In the genomic region with DNA sequence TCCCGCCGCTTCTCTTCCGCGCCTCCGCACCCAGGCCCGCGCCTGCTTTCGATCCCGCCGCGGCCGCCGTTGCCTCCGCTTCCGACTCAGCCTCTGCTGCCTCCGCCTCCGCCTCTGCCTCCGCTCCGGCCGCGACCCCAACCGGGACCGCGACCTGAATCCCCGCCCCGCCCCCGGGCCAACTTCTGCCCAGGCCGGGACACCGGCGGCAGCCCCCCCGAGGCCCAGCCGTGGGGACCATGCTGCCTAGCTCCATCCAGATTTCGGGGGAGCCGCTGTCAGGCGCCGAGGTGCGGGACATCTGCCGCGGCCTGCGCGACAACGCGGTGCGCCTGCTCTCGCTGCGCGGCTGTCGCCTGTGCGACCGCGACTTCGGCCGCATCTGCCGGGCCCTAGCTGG, we compare ENCODE assay signal across 8 mouse cellular contexts. TPM values are rescaled to one million over a fixed set of nuclear protein-coding genes. Genes with fewer than 3 reads are reported as not detected.
DNase-seq lines count a peak whose midpoint lies in the region; ATAC-seq and TF ChIP-seq lines count a peak whose summit lies in the region.

No protein-coding gene starts in this region.

- peak overlapping the region; percentile 48 for H3K9ac ChIP-seq in lung, embryonic 14.5 days
- peak overlapping the region; percentile 52 for H3K9ac ChIP-seq in intestine, embryonic 14.5 days (ENCODE audit: low read length)

- H3K27me3 ChIP-seq in erythroblast, embryonic 14.5 days (ENCODE audit: control insufficient read depth), result peaks cover 37% of the 10 kb centered on the region
- H3K27me3 ChIP-seq in lung, embryonic 14.5 days (ENCODE audit: insufficient read depth, low read length), result peaks cover 18% of the 10 kb centered on the region
- H3K27me3 ChIP-seq in intestine, embryonic 14.5 days (replicated peaks; ENCODE audit: control insufficient read depth, insufficient read depth, low read length), result peaks cover 17% of the 10 kb centered on the region
- no peaks in the 10 kb centered on the region for H3K27me3 ChIP-seq in myocyte (ENCODE audit: control insufficient read depth, insufficient read depth, insufficient read length)

- H3K36me3 ChIP-seq in erythroblast, embryonic 14.5 days (ENCODE audit: control insufficient read depth), result peaks cover 59% of the 10 kb centered on the region
- peaks cover 56% of the 10 kb centered on the region for H3K36me3 ChIP-seq in lung, embryonic 14.5 days (ENCODE audit: insufficient read depth)
- peaks cover 46% of the 10 kb centered on the region for H3K36me3 ChIP-seq in intestine, embryonic 14.5 days (ENCODE audit: control insufficient read depth, insufficient read depth, low read length)
- H3K36me3 ChIP-seq in myocyte (ENCODE audit: control insufficient read depth, insufficient read depth), result no peaks in the 10 kb centered on the region

- peak overlapping the region; percentile 100 for H3K4me2 ChIP-seq in lung, embryonic 14.5 days
- H3K4me2 ChIP-seq in intestine, embryonic 14.5 days (ENCODE audit: low read length), result peak overlapping the region; percentile 98
- H3K4me2 ChIP-seq in myocyte (ENCODE audit: low read depth), result peak overlapping the region; percentile 60

- no peak for TF ChIP-seq POLR2A in myocyte (IDR thresholded peaks at IDR 0.05; ENCODE audit: insufficient read length, low read depth)

- no peak for TF ChIP-seq CTCF in lung, embryonic 14.5 days (IDR thresholded peaks at IDR 0.05; ENCODE audit: low read depth)

- H3K9me3 ChIP-seq in erythroblast, embryonic 14.5 days (ENCODE audit: control insufficient read depth, low read length), result no peaks in the 10 kb centered on the region; the same call in 1 of the 2 replicates
- H3K9me3 ChIP-seq in lung, embryonic 14.5 days (ENCODE audit: low read depth, low read length), result 0 out of 2 replicates have a peak, but pooled peaks cover 3% of the 10 kb centered on the region
- H3K9me3 ChIP-seq in intestine, embryonic 14.5 days (ENCODE audit: control insufficient read depth, low read length), result no peaks in the 10 kb centered on the region

- peak; percentile 34 for DNase-seq in lung, embryonic 14.5 days
- DNase-seq in lung, postnatal 10 days, result no peak
- DNase-seq in cerebellum, adult 9-11 months, result peak; percentile 64
- DNase-seq in intestine, embryonic 14.5 days (ENCODE audit: low spot score), result no peak
- DNase-seq in Muller cell, postnatal 12 days (ENCODE audit: inconsistent ontology term), result no peak

- peak overlapping the region; percentile 58 for H3K4me3 ChIP-seq in erythroblast, embryonic 14.5 days (replicated peaks)
- H3K4me3 ChIP-seq in lung, embryonic 14.5 days (ENCODE audit: low read depth, low read length), result peak overlapping the region; percentile 65
- peak overlapping the region; percentile 64 for H3K4me3 ChIP-seq in intestine, embryonic 14.5 days (ENCODE audit: low read depth, low read length)
- peak overlapping the region; percentile 28 for H3K4me3 ChIP-seq in myocyte

- H3K79me2 ChIP-seq in myocyte (ENCODE audit: control insufficient read depth, insufficient read depth), result peaks cover 5% of the 10 kb centered on the region

- no peak overlapping the region for H3K27ac ChIP-seq in lung, embryonic 14.5 days (ENCODE audit: low read depth)
- no peak overlapping the region for H3K27ac ChIP-seq in intestine, embryonic 14.5 days (ENCODE audit: low read depth)

- peaks cover 32% of the 10 kb centered on the region for H3K4me1 ChIP-seq in erythroblast, embryonic 14.5 days (ENCODE audit: control insufficient read depth)
- H3K4me1 ChIP-seq in lung, embryonic 14.5 days (ENCODE audit: insufficient read depth), result no peaks in the 10 kb centered on the region
- H3K4me1 ChIP-seq in intestine, embryonic 14.5 days (replicated peaks; ENCODE audit: control insufficient read depth, insufficient read depth, low read length), result peaks cover 7% of the 10 kb centered on the region; the same call in 1 of the 2 replicates

- WGBS in lung, embryonic 14.5 days, result under 1% methylated on average over 52 of the region's 54 CpGs
- under 1% methylated on average over 41 of the region's 54 CpGs for WGBS in intestine, embryonic 14.5 days

- no peak for ATAC-seq in erythroblast, adult 5-6 weeks (replicated peaks; ENCODE audit: low FRiP score, poor library complexity, severe bottlenecking)
- ATAC-seq in lung, embryonic 14.5 days (ENCODE audit: insufficient read depth), result peak; percentile 17
- peak; percentile 20 for ATAC-seq in intestine, embryonic 14.5 days (replicated peaks; ENCODE audit: low FRiP score, low TSS enrichment, low read depth)

- H3ac ChIP-seq in myocyte (ENCODE audit: control insufficient read depth, insufficient read length), result peak overlapping the region; percentile 55

TF ChIP-seq in myocyte, 11 proteins besides CTCF, POLR2A, EP300 and RAD21:
- TF ChIP-seq USF1 (IDR thresholded peaks at IDR 0.05; ENCODE audit: low read depth) (no peak), E2F4 (IDR thresholded peaks at IDR 0.05; ENCODE audit: insufficient read depth) (no peak), TCF3 (IDR thresholded peaks at IDR 0.05; ENCODE audit: insufficient read length, low read depth) (no peak), REST (IDR thresholded peaks at IDR 0.05; ENCODE audit: insufficient read depth, insufficient read length) (no peak), MYOD1 (IDR thresholded peaks at IDR 0.05; ENCODE audit: control insufficient read depth in 1 of 3, insufficient read length in 2 of 3, low read depth in 2 of 3) (peak in 2 of 3 experiments; percentile 7 to 33), CEBPB (IDR thresholded peaks at IDR 0.05; ENCODE audit: insufficient read depth, poor library complexity, severe bottlenecking) (no peak)

RNA-seq across cellular contexts. Expression of gene Lrrc73, which starts 0.8 kb away (rescaled TPM):
- 0.15 and 0.27 TPM in 2 replicates for polyA plus RNA-seq in erythroblast, embryonic 14.5 days (2012)
- 0.42 TPM in 1 of 2 replicates, not detected in the other for total RNA-seq in erythroblast, adult 5-6 weeks (2015; ENCODE audit: low replicate concordance)
- total RNA-seq in erythroblast, adult 5-6 weeks (2017; ENCODE audit: low replicate concordance), result 0.42 and 1.4 TPM in 2 replicates
- 0.54 and 0.76 TPM in 2 replicates for polyA plus RNA-seq in lung, embryonic 14.5 days (2014; fragmentation: Nextera tagmentation; extraction: Ambion mirVana)
- 0.55 and 0.65 TPM in 2 replicates for polyA plus RNA-seq in intestine, embryonic 14.5 days (2014; fragmentation: Nextera tagmentation; extraction: Ambion mirVana)
- polyA plus RNA-seq in myocyte (2012; fragmentation: generic; extraction: Trizol), result 2.0 TPM

RNA-seq across cellular contexts. Expression of gene Yipf3, which starts 6.2 kb away (rescaled TPM):
- polyA plus RNA-seq in erythroblast, embryonic 14.5 days (2012), result 8.0 and 13.3 TPM in 2 replicates
- 15.4 and 42.8 TPM in 2 replicates for total RNA-seq in erythroblast, adult 5-6 weeks (2015; ENCODE audit: low replicate concordance)
- 22.7 and 29.7 TPM in 2 replicates for total RNA-seq in erythroblast, adult 5-6 weeks (2017; ENCODE audit: low replicate concordance)
- 91.2 and 102 TPM in 2 replicates for polyA plus RNA-seq in lung, embryonic 14.5 days (2014; fragmentation: Nextera tagmentation; extraction: Ambion mirVana)
- polyA plus RNA-seq in intestine, embryonic 14.5 days (2014; fragmentation: Nextera tagmentation; extraction: Ambion mirVana), result 102 and 112 TPM in 2 replicates
- polyA plus RNA-seq in myocyte (2012; fragmentation: generic; extraction: Trizol), result 112 TPM

RNA-seq across cellular contexts. Expression of gene Polr1c, which starts 6.3 kb away (rescaled TPM):
- 1.2 and 1.6 TPM in 2 replicates for polyA plus RNA-seq in erythroblast, embryonic 14.5 days (2012)
- 14.8 and 18.8 TPM in 2 replicates for total RNA-seq in erythroblast, adult 5-6 weeks (2015; ENCODE audit: low replicate concordance)
- total RNA-seq in erythroblast, adult 5-6 weeks (2017; ENCODE audit: low replicate concordance), result 9.6 and 15.1 TPM in 2 replicates
- polyA plus RNA-seq in lung, embryonic 14.5 days (2014; fragmentation: Nextera tagmentation; extraction: Ambion mirVana), result 92.0 and 96.0 TPM in 2 replicates
- polyA plus RNA-seq in intestine, embryonic 14.5 days (2014; fragmentation: Nextera tagmentation; extraction: Ambion mirVana), result 93.7 and 96.4 TPM in 2 replicates
- polyA plus RNA-seq in myocyte (2012; fragmentation: generic; extraction: Trizol), result 105 TPM

RNA-seq across cellular contexts. Expression of gene Tjap1, which starts 28.7 kb away (rescaled TPM):
- polyA plus RNA-seq in erythroblast, embryonic 14.5 days (2012), result 11.2 and 12.7 TPM in 2 replicates
- 4.0 and 23.1 TPM in 2 replicates for total RNA-seq in erythroblast, adult 5-6 weeks (2015; ENCODE audit: low replicate concordance)
- total RNA-seq in erythroblast, adult 5-6 weeks (2017; ENCODE audit: low replicate concordance), result 12.3 and 28.2 TPM in 2 replicates
- 39.1 and 43.2 TPM in 2 replicates for polyA plus RNA-seq in lung, embryonic 14.5 days (2014; fragmentation: Nextera tagmentation; extraction: Ambion mirVana)
- polyA plus RNA-seq in intestine, embryonic 14.5 days (2014; fragmentation: Nextera tagmentation; extraction: Ambion mirVana), result 32.4 and 35.7 TPM in 2 replicates
- polyA plus RNA-seq in myocyte (2012; fragmentation: generic; extraction: Trizol), result 50.9 TPM

RNA-seq across cellular contexts. Expression of gene Dlk2, which starts 43.1 kb away (rescaled TPM):
- not detected in 2 replicates for polyA plus RNA-seq in erythroblast, embryonic 14.5 days (2012)
- not detected in 2 replicates for total RNA-seq in erythroblast, adult 5-6 weeks (2015; ENCODE audit: low replicate concordance)
- not detected in 2 replicates for total RNA-seq in erythroblast, adult 5-6 weeks (2017; ENCODE audit: low replicate concordance)
- 0.38 and 0.46 TPM in 2 replicates for polyA plus RNA-seq in lung, embryonic 14.5 days (2014; fragmentation: Nextera tagmentation; extraction: Ambion mirVana)
- polyA plus RNA-seq in intestine, embryonic 14.5 days (2014; fragmentation: Nextera tagmentation; extraction: Ambion mirVana), result 0.19 and 0.58 TPM in 2 replicates
- 1.8 TPM for polyA plus RNA-seq in myocyte (2012; fragmentation: generic; extraction: Trizol)

Comparison
In these comparisons a context has a peak if more than half of its experiments do, and no peak if none do; other contexts are left out.
1. DNase-seq: peak in lung, embryonic 14.5 days (single experiment) and cerebellum, adult 9-11 months (single experiment); none in lung, postnatal 10 days (single experiment), intestine, embryonic 14.5 days (single experiment) and Muller cell, postnatal 12 days (single experiment).
2. RNA of gene Polr1c, which starts 6.3 kb away (polyA plus RNA-seq): 105 TPM in myocyte (single experiment), 92.0 to 96.0 TPM in lung, embryonic 14.5 days and 93.7 to 96.4 TPM in intestine, embryonic 14.5 days; 1.2 to 1.6 TPM in erythroblast, embryonic 14.5 days; every median in the first group is over 10 times any median in the second.
3. Peak in every context shown above with its lines, with median percentiles within 50 percentile points of each other: H3K4me3 ChIP-seq and H3K4me2 ChIP-seq.